Mouse (Mus musculus) G1E (cell line): ENCODE measurements around the gene Slc41a1. TPM values are rescaled to one million over a fixed set of nuclear protein-coding genes. Genes with fewer than 3 reads are reported as not detected.
"Not testable (repeated sequence)": the region's sequence is repeated elsewhere in the genome, so short reads cannot be mapped to it uniquely, and the experiment has no call there.

ENCODE experiments used
- ATAC-seq: 2 replicates; pipeline ENCODE4 v1.8.0; 2016; ENCODE audit warnings: mild to moderate bottlenecking; ENCODE audit not compliant: insufficient number of reproducible peaks, poor library complexity, low FRiP score, severe bottlenecking; ENCODE audit errors: extremely low read depth
- DNase-seq: peaks from one replicate; pipeline ENCODE4 v3.0.0; 2012; ENCODE audit warnings: low spot score
- H3K27me3 ChIP-seq: 2 replicates; pipeline ENCODE4 v1.6.1; 2012; ENCODE audit warnings: mild to moderate bottlenecking, low read length, inconsistent platforms; ENCODE audit not compliant: insufficient read depth
- H3K36me3 ChIP-seq: replicated peaks from 2 replicates; pipeline ENCODE3; 2012; ENCODE audit warnings: mild to moderate bottlenecking, inconsistent platforms
- H3K4me1 ChIP-seq: 2 replicates; pipeline ENCODE4 v1.6.1; 2012; ENCODE audit warnings: low read depth, low read length, inconsistent platforms, mixed read lengths; ENCODE audit not compliant: insufficient read depth
- H3K4me3 ChIP-seq: 2 replicates; pipeline ENCODE4 v1.5.1; 2012; ENCODE audit warnings: low read depth, mild to moderate bottlenecking, inconsistent platforms, low read length, moderate library complexity, mixed read lengths
- H3K9me3 ChIP-seq: replicated peaks from 2 replicates; pipeline ENCODE4 v1.6.1; 2012; ENCODE audit warnings: inconsistent platforms
- CTCF ChIP-seq: IDR thresholded peaks from 2 replicates; pipeline ENCODE4 v1.5.1; 2012; ENCODE audit warnings: low read depth, low read length, inconsistent platforms, mixed read lengths
- GATA1 ChIP-seq: IDR thresholded peaks from 2 replicates; pipeline ENCODE4 v1.6.1; 2012; ENCODE audit warnings: borderline replicate concordance, low read length, inconsistent platforms, mixed read lengths
- GATA2 ChIP-seq: IDR thresholded peaks from 2 replicates; pipeline ENCODE4 v1.6.1; 2012; ENCODE audit warnings: low read depth, low read length, inconsistent platforms, borderline replicate concordance
- POLR2AphosphoS5 ChIP-seq: IDR thresholded peaks from 2 replicates; pipeline ENCODE4 v1.6.1; 2012; ENCODE audit warnings: low read depth, low read length, inconsistent platforms; ENCODE audit not compliant: insufficient replicate concordance
- TAL1 ChIP-seq: conservative IDR thresholded peaks from 2 replicates; pipeline ENCODE4 v1.6.1; 2012; ENCODE audit warnings: low read depth, low read length, inconsistent platforms, mixed read lengths
- polyA plus RNA-seq: library from polyadenylated mRNA; stranded (reverse); fragments of >175 nt; gene quantifications from 2 replicates; pipeline ENCODE4 v1.2.3, GENCODE M21; 2012
- total RNA-seq, 2 experiments: library from RNA; stranded (forward) in 1 of 2; stranded (reverse) in 1 of 2; fragments of 200-1000 nt in 1 of 2; fragments of >200 nt in 1 of 2; fragmentation: Nextera tagmentation in 1 of 2; gene quantifications; 2 replicates each; pipeline ENCODE4 v1.2.3; 2014 to 2017

Slc41a1 gene
- total and polyA plus RNA-seq, 3 experiments, result 6.8 to 21.0 (median 7.2) TPM

DNA sequence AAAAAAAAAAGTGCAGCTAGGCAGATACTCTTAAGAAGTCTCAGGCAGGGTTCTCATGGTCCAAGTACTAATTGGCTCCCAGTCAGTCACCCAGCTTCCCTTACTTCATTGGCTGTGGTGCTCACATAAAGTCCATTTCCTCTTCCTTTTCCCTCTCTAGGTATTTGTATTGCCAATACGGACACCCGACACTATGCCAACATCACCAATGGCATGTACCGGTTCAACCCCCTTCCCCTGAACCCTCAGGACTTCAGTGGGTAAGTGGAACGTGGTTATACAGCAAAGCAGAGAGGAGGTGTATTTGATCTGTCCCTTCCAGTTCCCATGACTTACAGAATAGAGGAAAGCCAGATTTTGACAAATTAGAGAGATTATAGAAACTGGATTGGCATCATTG lies 13.6 kb upstream of the Slc41a1 start:
- H3K27me3 ChIP-seq, result peaks cover 51% of the 10 kb centered on the region

DNA sequence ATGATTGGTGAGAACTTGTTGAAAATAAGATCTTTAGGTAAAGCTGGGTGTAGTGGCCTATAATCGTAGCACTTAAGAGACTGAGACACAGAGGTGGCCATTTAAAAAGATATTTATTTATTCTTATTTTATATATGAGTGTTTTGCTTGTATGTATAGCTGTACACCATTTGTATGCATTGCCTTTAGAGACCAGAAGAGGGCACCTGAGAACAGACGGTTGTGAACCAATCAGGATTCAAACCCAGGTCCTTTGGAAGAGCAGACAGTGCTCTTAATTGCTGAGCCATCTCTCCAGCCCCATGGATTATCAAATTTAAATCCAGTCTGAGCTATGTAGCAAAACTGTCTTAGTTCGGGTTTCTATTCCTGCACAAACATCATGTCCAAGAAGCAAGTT lies 13.1 kb upstream of the Slc41a1 start:
- H3K36me3 ChIP-seq, result no peaks in the 10 kb centered on the region
- no peak overlapping the region for H3K4me3 ChIP-seq
- no peak for DNase-seq
- no peak for ATAC-seq
- no peaks in the 10 kb centered on the region for H3K4me1 ChIP-seq
- H3K27me3 ChIP-seq, result peaks cover 56% of the 10 kb centered on the region
- no peaks in the 10 kb centered on the region for H3K9me3 ChIP-seq
- TF ChIP-seq GATA1, result no peak
- TF ChIP-seq POLR2AphosphoS5, result no peak
- TF ChIP-seq CTCF, result no peak
- no peak for TF ChIP-seq TAL1
- TF ChIP-seq GATA2, result no peak

More for the DNA sequence above, 13.6 kb upstream of the Slc41a1 start:
- TF ChIP-seq GATA2 (no peak), POLR2AphosphoS5 (no peak), GATA1 (no peak), TAL1 (no peak), CTCF (no peak)
- ATAC-seq (no peak), DNase-seq (no peak)
- no peak overlapping the region for H3K4me3 ChIP-seq
- H3K4me1 ChIP-seq, result no peaks in the 10 kb centered on the region
- no peaks in the 10 kb centered on the region for H3K36me3 ChIP-seq
- H3K9me3 ChIP-seq, result no peaks in the 10 kb centered on the region

DNA sequence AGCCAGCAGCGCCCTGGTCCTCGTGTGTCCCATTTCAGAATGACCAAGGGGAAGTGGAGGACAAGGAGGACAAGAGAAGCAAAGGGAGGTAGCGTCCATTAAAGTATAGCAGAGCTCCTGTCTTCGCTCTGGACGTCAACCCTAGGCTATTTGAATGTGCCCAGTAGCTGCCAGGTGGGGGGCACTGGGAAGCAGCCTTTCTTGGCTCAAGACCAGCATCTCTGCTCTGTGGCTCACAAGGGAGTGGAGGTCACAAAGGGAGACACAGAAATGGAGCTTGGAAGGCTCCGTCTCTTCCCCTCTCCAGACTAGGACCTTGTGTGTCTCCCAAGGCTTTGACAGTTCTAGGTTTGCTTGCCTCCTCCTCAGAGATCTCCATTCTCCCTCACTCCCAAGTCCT lies 10.4 kb upstream of the Slc41a1 start:
- no peaks in the 10 kb centered on the region for H3K36me3 ChIP-seq
- H3K9me3 ChIP-seq, result no peaks in the 10 kb centered on the region
- H3K4me1 ChIP-seq, result no peaks in the 10 kb centered on the region
- H3K4me3 ChIP-seq, result no peak overlapping the region
- no peak for ATAC-seq
- no peak for DNase-seq
- TF ChIP-seq TAL1, result no peak
- peaks cover 51% of the 10 kb centered on the region for H3K27me3 ChIP-seq

DNA sequence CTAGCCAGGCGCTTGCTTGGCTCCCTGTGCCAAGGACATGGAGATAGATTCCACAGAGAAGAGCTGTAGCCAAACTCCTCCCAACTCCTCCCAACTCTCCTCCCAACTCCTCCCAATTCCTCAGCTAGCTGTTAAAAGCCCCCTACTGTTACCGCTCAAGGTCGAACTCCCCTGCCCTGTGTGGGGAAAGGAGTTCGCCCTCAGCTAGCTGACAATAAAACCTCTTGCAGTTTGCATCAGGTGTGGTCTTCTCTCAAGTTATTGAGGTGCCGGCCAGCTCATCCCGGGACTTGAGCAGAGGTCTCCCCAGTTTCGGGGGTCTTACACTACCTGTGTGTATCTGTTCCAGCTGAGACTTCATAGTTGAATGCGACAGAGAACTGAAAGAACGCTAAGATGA lies 6.9 kb upstream of the Slc41a1 start:
- not testable (repeated sequence) for ATAC-seq, H3K4me1 ChIP-seq, H3K36me3 ChIP-seq, H3K9me3 ChIP-seq, H3K4me3 ChIP-seq, DNase-seq
- H3K27me3 ChIP-seq, result peaks cover 65% of the 10 kb centered on the region

GRCm38 (mm10) chr1:131820887-131821328 lies 6.4 kb upstream of the Slc41a1 start:
- Histone ChIP-seq H3K4me3 (no peak overlapping the region), H3K9me3 (no peaks in the 10 kb centered on the region), H3K4me1 (no peaks in the 10 kb centered on the region), H3K27me3 (peaks cover 64% of the 10 kb centered on the region), H3K36me3 (no peaks in the 10 kb centered on the region)
- DNase-seq (no peak), ATAC-seq (no peak)
- TF ChIP-seq TAL1 (no peak), GATA1 (no peak), POLR2AphosphoS5 (no peak), CTCF (no peak), GATA2 (no peak)

DNA sequence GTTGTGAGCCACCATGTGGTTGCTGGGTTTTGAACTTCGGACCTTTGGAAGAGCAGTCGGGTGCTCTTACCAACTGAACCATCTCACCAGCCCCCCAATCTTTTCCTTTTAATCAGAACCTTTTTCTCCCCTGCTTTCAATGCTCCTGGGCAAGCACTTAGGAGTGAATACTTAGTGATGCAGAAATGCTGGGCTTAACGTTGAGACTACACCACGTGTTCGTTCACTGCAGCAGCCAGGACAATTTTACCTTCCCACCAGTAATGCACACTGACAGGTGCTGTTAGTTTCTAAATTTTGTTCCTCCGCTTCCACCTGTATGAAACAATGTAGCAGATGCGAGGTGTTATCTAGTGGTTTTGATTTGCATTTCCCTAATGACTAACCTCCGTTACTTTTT lies 5.0 kb upstream of the Slc41a1 start:
- Histone ChIP-seq H3K9me3 (no peaks in the 10 kb centered on the region), H3K27me3 (peaks cover 50% of the 10 kb centered on the region), H3K4me1 (peaks cover 4% of the 10 kb centered on the region), H3K4me3 (no peak overlapping the region), H3K36me3 (no peaks in the 10 kb centered on the region)
- DNase-seq (no peak), ATAC-seq (no peak)
- TF ChIP-seq GATA1 (no peak), GATA2 (no peak), CTCF (no peak), TAL1 (no peak), POLR2AphosphoS5 (no peak)

GRCm38 (mm10) chr1:131822856-131823492 lies 4.3 kb upstream of the Slc41a1 start:
- Histone ChIP-seq H3K36me3 (no peaks in the 10 kb centered on the region), H3K4me3 (no peak overlapping the region), H3K27me3 (peaks cover 44% of the 10 kb centered on the region), H3K4me1 (peaks cover 9% of the 10 kb centered on the region), H3K9me3 (no peaks in the 10 kb centered on the region)
- DNase-seq (no peak), ATAC-seq (no peak)
- TF ChIP-seq TAL1, result no peak
